Mouse (Mus musculus): ENCODE results near the gene Dmrt1.
A peak's percentile ranks its signal among the peaks of the same experiment; 100 is the strongest.

The Dmrt1 gene

GRCm38 (mm10) chr19:25505360-25506196 lies at the start of gene Dmrt1:
TSS of gene Dmrt1 (plus strand) at chr19:25505618.
- no peak for DNase-seq (ENCODE audit: low read depth, low spot score)

- no peak for DNase-seq (ENCODE audit: low read depth, low spot score)
These were observed 44.7 kb upstream of the Dmrt1 start for GRCm38 (mm10) chr19:25460760-25461159.

- DNase-seq (ENCODE audit: low read depth, low spot score) = no peak
These were observed 43.7 kb upstream of the Dmrt1 start for GRCm38 (mm10) chr19:25461553-25462320.

DNA sequence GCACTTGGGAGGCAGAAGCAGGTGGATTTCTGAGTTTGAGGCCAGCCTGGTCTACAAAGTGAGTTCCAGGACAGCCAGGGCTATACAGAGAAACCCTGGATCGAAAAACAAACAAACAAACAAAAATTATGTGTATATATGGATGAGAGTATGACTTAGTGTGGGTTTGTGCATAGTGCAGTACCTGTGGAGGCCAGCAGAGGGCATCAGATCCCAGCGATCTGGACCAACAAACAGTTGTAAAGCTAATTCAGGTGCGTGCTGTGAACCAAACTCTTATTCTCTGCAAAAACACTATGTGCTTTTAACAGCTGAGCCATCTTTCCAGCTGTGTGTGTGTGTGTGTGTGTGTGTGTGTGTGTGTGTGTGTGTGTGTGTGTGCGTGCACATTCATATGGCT lies 29.6 kb upstream of the Dmrt1 start:
- peak; percentile 6 for DNase-seq (ENCODE audit: low read depth, low spot score)

- no peak for DNase-seq (ENCODE audit: low read depth, low spot score)
These were observed 26.2 kb upstream of the Dmrt1 start for GRCm38 (mm10) chr19:25479152-25479669.

- DNase-seq (ENCODE audit: low read depth, low spot score) = no peak
These were observed 24.6 kb upstream of the Dmrt1 start for GRCm38 (mm10) chr19:25480820-25481219.

- DNase-seq (ENCODE audit: low read depth, low spot score) = no peak
These were observed 18.9 kb upstream of the Dmrt1 start for GRCm38 (mm10) chr19:25486561-25486960.

GRCm38 (mm10) chr19:25487350-25487749 lies 18.1 kb upstream of the Dmrt1 start:
- DNase-seq (ENCODE audit: low read depth, low spot score) = no peak

DNA sequence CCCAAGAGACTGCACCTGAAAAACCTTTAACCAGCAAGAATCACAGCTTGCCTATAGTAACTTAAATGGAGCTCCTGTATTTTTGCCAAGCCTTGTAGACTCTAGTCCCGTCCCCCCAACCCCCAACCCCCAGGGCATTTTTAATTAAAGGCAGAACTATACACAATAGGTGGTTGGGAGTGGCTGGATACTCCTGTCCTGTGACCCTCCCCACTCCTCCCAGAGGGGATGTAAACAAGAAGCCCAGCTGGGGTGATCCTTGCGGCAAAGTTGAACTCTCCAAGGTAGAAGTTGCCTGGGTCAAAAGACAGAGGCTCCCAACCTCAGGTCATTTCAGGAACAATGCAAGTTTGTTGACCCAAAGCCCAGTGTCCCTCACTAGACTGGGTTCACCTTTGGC lies 16.9 kb upstream of the Dmrt1 start:
- DNase-seq (ENCODE audit: low read depth, low spot score) = no peak

DNA sequence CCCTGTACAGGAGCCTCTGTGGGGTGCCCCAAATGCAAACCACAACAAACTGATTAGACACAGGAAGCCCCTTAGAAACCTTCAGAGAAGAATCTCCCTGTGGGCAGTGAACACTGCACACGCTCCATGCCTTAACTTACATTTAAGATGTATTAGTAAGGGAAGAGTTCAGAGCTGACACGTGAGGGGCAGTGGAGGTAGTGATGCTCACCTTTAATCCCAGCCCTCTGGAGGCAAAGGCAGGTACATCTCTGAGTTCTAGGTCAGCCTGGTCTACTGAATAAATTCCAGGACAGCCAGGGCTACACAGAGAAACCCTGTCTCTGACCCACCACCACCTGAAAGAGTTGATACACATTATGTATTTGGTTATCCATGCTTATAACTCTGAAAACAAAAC lies 15.9 kb upstream of the Dmrt1 start:
- DNase-seq (ENCODE audit: low read depth, low spot score) = no peak

GRCm38 (mm10) chr19:25497434-25497833 lies 8.0 kb upstream of the Dmrt1 start:
- no peak for DNase-seq (ENCODE audit: low read depth, low spot score)

- DNase-seq (ENCODE audit: low read depth, low spot score) = no peak
These were observed 540 bp upstream of the Dmrt1 start for GRCm38 (mm10) chr19:25504878-25505277.

DNA sequence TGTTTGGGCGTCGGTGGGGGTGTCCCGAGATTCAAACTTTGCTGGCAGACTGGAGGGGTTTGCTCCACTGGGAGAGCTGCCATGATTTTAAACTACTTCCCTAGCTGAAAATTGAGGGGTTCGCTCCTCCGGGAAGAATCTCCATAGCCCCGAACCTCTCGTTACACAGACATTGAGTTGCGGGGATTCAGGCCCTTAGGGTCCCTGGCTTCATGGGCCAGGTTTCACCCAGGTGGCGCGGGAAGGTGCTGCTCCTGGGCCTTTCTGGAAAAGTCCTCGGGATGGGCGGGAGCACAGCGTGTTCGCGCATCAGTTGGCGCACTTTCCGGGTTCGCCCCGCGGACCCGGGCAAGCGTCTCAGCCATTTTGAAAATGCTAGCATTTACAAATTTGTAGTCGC lies 1.2 kb downstream of the Dmrt1 start:
- no peak for DNase-seq (ENCODE audit: low read depth, low spot score)

DNA sequence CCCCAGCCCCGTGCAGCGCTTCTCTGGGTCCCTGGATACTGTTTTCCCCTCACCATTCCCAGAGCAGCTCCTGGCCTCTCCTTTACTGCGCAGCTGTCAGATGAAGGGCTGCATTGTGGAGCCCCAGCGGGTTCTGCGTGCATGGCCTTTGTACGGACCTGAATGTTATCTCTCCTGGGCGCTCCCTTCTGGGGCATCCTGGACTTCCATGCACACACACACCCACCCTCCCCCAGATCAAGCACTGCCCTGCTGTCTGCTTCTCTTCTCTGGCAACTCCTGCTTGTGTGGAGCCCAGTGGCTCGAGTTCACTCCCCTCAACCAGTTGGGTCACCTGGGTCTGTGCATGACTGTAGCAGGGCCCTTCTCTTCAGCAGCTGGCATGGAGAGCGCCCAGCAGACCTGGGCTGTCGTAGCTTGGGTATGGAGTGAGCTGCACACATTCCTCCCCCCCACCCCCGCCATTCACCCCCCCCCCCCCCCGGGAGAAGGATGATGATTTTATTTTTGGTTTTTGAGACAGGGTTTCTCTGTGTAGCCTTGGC lies 9.6 kb downstream of the Dmrt1 start:
- no peak for DNase-seq (ENCODE audit: low read depth, low spot score)

DNA sequence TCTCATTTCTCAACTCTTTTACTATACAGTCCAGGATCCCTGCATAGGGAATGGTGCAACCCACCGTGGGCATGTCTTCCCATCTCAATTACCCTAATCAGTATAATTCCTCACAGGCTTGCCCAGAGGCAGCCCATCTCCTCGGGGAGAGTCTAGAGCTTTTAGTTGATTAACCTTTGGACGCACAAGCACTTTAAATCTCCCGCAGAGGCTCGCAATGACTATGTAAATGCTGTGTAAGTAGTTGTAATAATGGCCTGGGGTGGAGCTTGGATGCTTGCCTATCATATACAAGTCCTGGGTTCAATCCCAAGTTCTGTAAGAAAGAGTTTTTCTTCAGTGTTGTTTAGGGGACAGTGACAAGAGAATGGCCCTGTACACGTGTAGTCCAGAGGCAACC lies 18.7 kb downstream of the Dmrt1 start:
- DNase-seq (ENCODE audit: low read depth, low spot score) = no peak

GRCm38 (mm10) chr19:25525726-25526125 lies 20.3 kb downstream of the Dmrt1 start:
- DNase-seq (ENCODE audit: low read depth, low spot score) = no peak

DNA sequence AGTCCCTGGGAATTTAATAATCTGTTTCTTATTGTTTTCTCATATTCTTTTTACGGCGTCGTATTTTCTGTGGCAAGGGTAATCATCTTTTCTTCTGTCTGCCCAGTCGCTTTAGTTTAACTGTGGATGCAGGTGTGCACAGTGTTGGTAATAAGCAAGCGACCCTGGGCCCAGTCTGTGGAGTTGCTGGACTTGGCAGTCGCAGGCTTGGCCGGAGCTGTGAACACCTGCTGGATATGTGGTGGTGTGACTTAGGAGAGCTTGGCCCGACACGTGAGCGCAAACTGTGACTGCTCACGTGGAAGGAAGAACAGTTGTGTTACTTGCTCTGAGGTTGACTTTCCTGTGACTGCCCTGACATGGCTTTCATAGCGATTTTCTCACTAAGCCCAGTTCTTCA lies 24.3 kb downstream of the Dmrt1 start:
- no peak for DNase-seq (ENCODE audit: low read depth, low spot score)

DNA sequence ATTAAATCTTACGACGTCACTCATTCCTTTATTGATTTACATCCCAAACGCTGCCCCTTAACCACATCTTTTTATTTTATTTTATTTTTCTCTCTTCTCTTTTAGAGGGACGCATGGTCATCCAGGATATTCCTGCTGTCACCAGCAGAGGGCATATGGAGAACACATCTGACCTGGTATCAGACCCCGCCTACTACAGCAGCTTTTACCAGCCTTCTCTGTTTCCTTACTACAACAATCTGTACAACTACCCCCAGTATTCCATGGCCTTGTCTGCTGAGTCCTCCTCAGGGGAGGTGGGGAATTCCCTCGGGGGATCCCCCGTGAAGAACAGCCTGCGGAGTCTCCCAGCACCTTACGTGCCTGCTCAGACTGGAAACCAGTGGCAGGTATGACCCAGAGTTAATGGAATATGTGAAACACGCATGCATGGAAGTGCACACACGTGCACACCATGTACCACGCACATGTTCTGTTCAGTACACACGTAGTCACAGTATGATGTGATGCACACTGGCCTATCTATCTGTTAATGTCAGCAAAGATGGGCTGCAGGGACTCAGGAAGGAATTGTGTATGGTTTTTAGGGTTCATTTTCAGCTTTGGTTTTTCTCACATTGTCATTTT lies 40.4 kb downstream of the Dmrt1 start:
- DNase-seq (ENCODE audit: low read depth, low spot score) = peak; percentile 68

DNA sequence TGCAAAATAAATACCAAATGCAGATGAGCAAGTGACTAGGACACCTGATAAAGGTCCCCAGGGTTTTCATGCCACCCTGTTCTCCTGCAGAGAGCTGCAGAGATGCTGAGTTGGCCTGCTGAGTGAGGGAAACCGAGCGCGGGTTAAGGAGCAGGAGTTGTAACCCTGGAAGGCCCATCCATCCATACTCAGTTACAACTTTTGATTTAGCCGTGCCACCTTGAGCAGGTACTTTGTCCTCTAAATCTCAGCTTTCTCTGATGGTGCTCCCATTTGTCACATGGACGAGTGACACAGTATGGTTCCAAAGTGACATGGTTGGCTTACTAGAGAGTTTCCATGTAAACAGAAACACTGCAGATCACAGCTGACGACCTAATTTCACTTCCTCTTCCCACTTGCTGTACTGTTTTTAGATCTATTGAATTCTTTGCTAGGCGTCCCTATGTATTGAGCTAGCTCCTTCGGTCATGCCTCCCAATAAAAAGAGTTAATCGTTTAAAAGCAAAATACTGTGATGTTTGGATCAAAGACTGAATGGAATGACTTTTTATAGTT lies 41.7 kb downstream of the Dmrt1 start:
- DNase-seq (ENCODE audit: low read depth, low spot score) = no peak

DNA sequence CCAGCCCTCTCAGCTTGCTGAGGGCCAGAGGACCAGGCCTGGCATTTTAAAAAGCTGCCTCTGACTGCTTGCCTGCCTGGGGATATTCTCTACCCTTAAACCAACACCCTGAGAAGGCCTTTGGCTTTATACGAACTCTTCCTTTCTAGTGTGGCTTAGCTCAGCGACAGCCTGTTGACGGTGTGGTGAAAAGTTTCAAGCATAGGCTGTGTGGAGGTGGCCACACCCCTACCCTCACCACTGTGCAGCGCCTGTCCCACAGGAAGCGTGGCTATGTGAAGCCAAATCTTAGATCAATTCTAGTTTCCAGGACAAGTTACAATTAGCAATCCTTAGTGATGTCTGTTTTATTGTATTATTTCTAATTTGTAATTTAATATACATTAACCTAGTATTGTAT lies 44.9 kb downstream of the Dmrt1 start:
- DNase-seq (ENCODE audit: low read depth, low spot score) = no peak

DNA sequence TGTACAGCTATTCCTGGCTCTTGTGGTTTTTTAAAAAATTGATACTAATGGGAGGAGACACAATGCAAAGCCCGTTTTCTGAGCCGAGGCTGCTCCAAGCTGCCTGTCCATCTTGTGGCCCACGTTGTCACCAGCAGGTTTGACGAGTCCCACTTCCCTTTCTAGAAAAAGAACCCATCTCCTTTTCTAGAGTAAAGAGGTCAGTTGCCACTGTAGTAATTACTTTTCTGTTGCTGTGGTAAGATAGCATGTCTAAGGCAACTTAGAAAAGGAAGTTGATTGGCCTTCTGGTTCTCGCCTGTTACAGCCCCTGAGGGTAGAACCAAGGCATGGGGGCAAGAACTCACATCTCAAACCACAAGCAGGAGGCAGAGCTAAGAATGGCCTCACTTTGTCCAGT lies 45.6 kb downstream of the Dmrt1 start:
- no peak for DNase-seq (ENCODE audit: low read depth, low spot score)

- no peak for DNase-seq (ENCODE audit: low read depth, low spot score)
These were observed 59.0 kb downstream of the Dmrt1 start for GRCm38 (mm10) chr19:25564430-25564829.
